Mouse (Mus musculus) MEL (cell line): ENCODE data around the gene Cul5. TPM values are rescaled to one million over a fixed set of nuclear protein-coding genes. Genes with fewer than 3 reads are reported as not detected.

ENCODE experiments used
- DNase-seq: peaks from one replicate; pipeline ENCODE4 v3.0.0; 2011; ENCODE audit warnings: low read depth, low spot score
- H3K27ac ChIP-seq: 2 replicates; pipeline ENCODE4 v1.5.1; 2012; ENCODE audit warnings: low read depth, mild to moderate bottlenecking, control low read depth, low read length, moderate library complexity; ENCODE audit not compliant: control insufficient read depth
- H3K27me3 ChIP-seq, 2 experiments: fragments of 150-350 bp in 1 of 2; sonication (generic) in 1 of 2; 2 replicates each; pipeline ENCODE4 v1.6.1; 2012; ENCODE audit warnings: low read length in 2 of 2, mild to moderate bottlenecking in 2 of 2, improper control_type of control experiment in 1 of 2, moderate library complexity in 1 of 2; ENCODE audit not compliant: insufficient read depth in 2 of 2, control insufficient read depth in 1 of 2
- H3K36me3 ChIP-seq, 2 experiments: 2 replicates each; pipeline ENCODE4 v1.6.1; 2012 to 2014; ENCODE audit warnings: low read length in 2 of 2, improper control_type of control experiment in 1 of 2, inconsistent platforms in 1 of 2, mild to moderate bottlenecking in 1 of 2; ENCODE audit not compliant: insufficient read depth in 2 of 2, control insufficient read depth in 1 of 2
- H3K4me1 ChIP-seq, 2 experiments: fragments of 150-350 bp in 1 of 2; sonication (generic) in 1 of 2; 2 replicates each; pipeline ENCODE4 v1.6.1; 2012; ENCODE audit warnings: low read length in 2 of 2, improper control_type of control experiment in 1 of 2, mild to moderate bottlenecking in 1 of 2; ENCODE audit not compliant: insufficient read depth in 2 of 2, control insufficient read depth in 1 of 2
- H3K4me3 ChIP-seq, 2 experiments: fragments of 150-350 bp in 1 of 2; sonication (generic) in 1 of 2; 2 replicates each; pipeline ENCODE4 v1.5.1; 2012; ENCODE audit warnings: low read depth in 2 of 2, low read length in 2 of 2, mild to moderate bottlenecking in 2 of 2, moderate library complexity in 2 of 2, control low read depth in 1 of 2, improper control_type of control experiment in 1 of 2; ENCODE audit not compliant: control insufficient read depth in 1 of 2, insufficient read depth in 1 of 2
- H3K79me2 ChIP-seq: 2 replicates; pipeline ENCODE4 v1.6.1; 2012; ENCODE audit warnings: mild to moderate bottlenecking, low read length, moderate library complexity; ENCODE audit not compliant: control insufficient read depth, poor library complexity, insufficient read depth
- H3K9ac ChIP-seq: 2 replicates; pipeline ENCODE4 v1.6.1; 2012; ENCODE audit warnings: low read depth, mild to moderate bottlenecking, control low read depth, low read length, moderate library complexity; ENCODE audit not compliant: control insufficient read depth, poor library complexity, severe bottlenecking
- H3K9me3 ChIP-seq: fragments of 150-350 bp; sonication (generic); replicated peaks from 2 replicates; pipeline ENCODE4 v1.6.1; 2012; ENCODE audit warnings: mild to moderate bottlenecking, low read length, improper control_type of control experiment, moderate library complexity; ENCODE audit not compliant: insufficient read depth
- BHLHE40 ChIP-seq: IDR thresholded peaks from 2 replicates; pipeline ENCODE4 v1.6.1; 2012; ENCODE audit warnings: low read depth, mild to moderate bottlenecking, inconsistent platforms, low read length, improper control_type of control experiment, borderline replicate concordance
- CHD1 ChIP-seq: IDR thresholded peaks from 2 replicates; pipeline ENCODE4 v1.6.1; 2012; ENCODE audit warnings: low read depth, mild to moderate bottlenecking, inconsistent platforms, low read length, improper control_type of control experiment
- CTCF ChIP-seq, 3 experiments: IDR thresholded peaks in 2 of 3; conservative IDR thresholded peaks in 1 of 3; 2 replicates each; pipeline ENCODE4 v1.5.1; 2011 to 2012; ENCODE audit warnings: low read length in 3 of 3, low read depth in 2 of 3, mild to moderate bottlenecking in 2 of 3, improper control_type of control experiment in 1 of 3, inconsistent platforms in 1 of 3, mixed read lengths in 1 of 3, moderate library complexity in 1 of 3; ENCODE audit not compliant: control insufficient read depth in 1 of 3, insufficient read depth in 1 of 3, poor library complexity in 1 of 3, severe bottlenecking in 1 of 3
- E2F4 ChIP-seq: IDR thresholded peaks from 2 replicates; pipeline ENCODE4 v1.6.1; 2011; ENCODE audit warnings: low read depth, low read length, improper control_type of control experiment, borderline replicate concordance
- EP300 ChIP-seq, 2 experiments: IDR thresholded peaks; 2 replicates each; pipeline ENCODE4 v1.6.1; 2011; ENCODE audit warnings: improper control_type of control experiment in 2 of 2, low read length in 2 of 2, low read depth in 1 of 2, mild to moderate bottlenecking in 1 of 2
- GATA1 ChIP-seq: IDR thresholded peaks from 2 replicates; pipeline ENCODE4 v1.6.1; 2011; ENCODE audit warnings: low read depth, low read length, improper control_type of control experiment
- KAT2A ChIP-seq: conservative IDR thresholded peaks from 2 replicates; pipeline ENCODE4 v1.6.1; 2012; ENCODE audit warnings: low read depth, low read length, improper control_type of control experiment, inconsistent platforms
- MAFK ChIP-seq: IDR thresholded peaks from 2 replicates; pipeline ENCODE4 v1.6.1; 2011; ENCODE audit warnings: low read depth, mild to moderate bottlenecking, low read length, improper control_type of control experiment, borderline replicate concordance
- MXI1 ChIP-seq: IDR thresholded peaks from 2 replicates; pipeline ENCODE4 v1.6.1; 2011; ENCODE audit warnings: mild to moderate bottlenecking, low read depth, low read length, improper control_type of control experiment
- MYB ChIP-seq: IDR thresholded peaks from 2 replicates; pipeline ENCODE4 v1.6.1; 2011; ENCODE audit warnings: mild to moderate bottlenecking, low read depth, low read length, improper control_type of control experiment
- MYC ChIP-seq: IDR thresholded peaks from 2 replicates; pipeline ENCODE4 v1.6.1; 2011; ENCODE audit warnings: low read depth, mild to moderate bottlenecking, low read length, improper control_type of control experiment, moderate library complexity
- NELFE ChIP-seq: IDR thresholded peaks from 2 replicates; pipeline ENCODE4 v1.6.1; 2011; ENCODE audit warnings: low read depth, low read length, improper control_type of control experiment
- POLR2A ChIP-seq, 2 experiments: IDR thresholded peaks; 2 replicates each; pipeline ENCODE4 v1.6.1; 2011 to 2012; ENCODE audit warnings: low read length in 2 of 2, mild to moderate bottlenecking in 2 of 2, control low read depth in 1 of 2, improper control_type of control experiment in 1 of 2, low read depth in 1 of 2, moderate library complexity in 1 of 2; ENCODE audit not compliant: control insufficient read depth in 1 of 2, insufficient read depth in 1 of 2, poor library complexity in 1 of 2
- RAD21 ChIP-seq: IDR thresholded peaks from 2 replicates; pipeline ENCODE4 v1.6.1; 2011; ENCODE audit warnings: mild to moderate bottlenecking, low read depth, low read length, improper control_type of control experiment
- SIN3A ChIP-seq: IDR thresholded peaks from 2 replicates; pipeline ENCODE4 v1.6.1; 2012; ENCODE audit warnings: low read length, improper control_type of control experiment, inconsistent platforms
- SMC3 ChIP-seq: IDR thresholded peaks from 2 replicates; pipeline ENCODE4 v1.6.1; 2011; ENCODE audit warnings: low read depth, low read length, improper control_type of control experiment
- TAL1 ChIP-seq: IDR thresholded peaks from 2 replicates; pipeline ENCODE4 v1.6.1; 2012; ENCODE audit warnings: mild to moderate bottlenecking, inconsistent platforms, low read length, moderate library complexity, mixed read lengths
- TBP ChIP-seq: IDR thresholded peaks from 2 replicates; pipeline ENCODE4 v1.8.0; 2011; ENCODE audit warnings: low read depth, low read length, improper control_type of control experiment
- USF2 ChIP-seq, 2 experiments: IDR thresholded peaks; 2 replicates each; pipeline ENCODE4 v1.6.1; 2011 to 2012; ENCODE audit warnings: improper control_type of control experiment in 2 of 2, low read length in 2 of 2, borderline replicate concordance in 1 of 2, inconsistent platforms in 1 of 2, low read depth in 1 of 2, mild to moderate bottlenecking in 1 of 2; ENCODE audit not compliant: insufficient read depth in 1 of 2
- ZC3H11A ChIP-seq: IDR thresholded peaks from 2 replicates; pipeline ENCODE4 v1.6.1; 2012; ENCODE audit warnings: low read depth, mild to moderate bottlenecking, inconsistent platforms, low read length, improper control_type of control experiment
- ZKSCAN1 ChIP-seq: IDR thresholded peaks from 2 replicates; pipeline ENCODE4 v1.6.1; 2012; ENCODE audit warnings: low read depth, mild to moderate bottlenecking, inconsistent platforms, low read length, improper control_type of control experiment, moderate library complexity
- ZMIZ1 ChIP-seq: IDR thresholded peaks from 2 replicates; pipeline ENCODE4 v1.6.1; 2012; ENCODE audit warnings: low read depth, mild to moderate bottlenecking, inconsistent platforms, low read length, improper control_type of control experiment, moderate library complexity
- polyA plus RNA-seq, 2 experiments: library from polyadenylated mRNA; stranded (reverse) in 1 of 2; unstranded in 1 of 2; fragments of >175 nt in 1 of 2; fragments of >200 nt in 1 of 2; gene quantifications; 2 replicates each; pipeline versions ENCODE4 v1.2.1 to v1.2.4; 2012; ENCODE audit warnings: low replicate concordance in 2 of 2, low read depth in 1 of 2; ENCODE audit not compliant: insufficient read length in 2 of 2, insufficient read depth in 1 of 2, missing spikeins in 1 of 2
- total RNA-seq: library from RNA; depleted of rRNA; stranded (reverse); fragments of 300-350 nt; gene quantifications from 2 replicates; pipeline ENCODE4 v1.2.3, GENCODE M21; 2012

Gene Cul5
- total and polyA plus RNA-seq, 3 experiments = 24.5 to 32.0 (median 30.7) TPM

DNA sequence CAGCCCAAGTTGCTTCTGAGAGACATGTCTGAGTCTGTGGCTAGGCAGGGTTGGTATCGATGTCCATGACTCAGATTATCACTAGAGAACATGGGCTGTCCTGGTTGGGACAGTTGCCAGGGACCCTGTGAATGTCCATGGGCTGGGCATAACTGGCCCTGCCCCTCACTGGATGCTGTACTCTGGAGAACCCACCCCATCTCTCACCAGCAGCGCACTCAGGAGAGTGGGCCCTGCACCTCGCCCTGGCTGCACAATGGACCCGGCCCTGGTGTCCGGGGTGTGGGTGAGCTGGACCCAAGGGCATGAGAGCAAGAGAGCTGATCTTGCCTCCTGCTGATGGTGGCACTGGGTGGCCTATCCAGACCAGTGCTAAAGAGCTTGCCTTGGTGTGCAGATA is 64.9 kb downstream of the Cul5 start:
- DNase-seq = no peak
- Histone ChIP-seq H3K27ac (no peak overlapping the region), H3K9ac (no peak overlapping the region), H3K4me3 (no peak overlapping the region), H3K79me2 (peaks cover 9% of the 10 kb centered on the region), H3K36me3 (peaks cover 2 to 18% of the 10 kb centered on the region in 2 experiments; a peak in 3 of 4 replicates), H3K4me1 (peaks cover 8 to 18% of the 10 kb centered on the region in 2 experiments; a peak in 3 of 4 replicates), H3K9me3 (no peaks in the 10 kb centered on the region), H3K27me3 (no peaks in the 10 kb centered on the region)
- TF ChIP-seq USF2 (IDR thresholded peaks at IDR 0.05; ENCODE audit: borderline replicate concordance in 1 of 2, insufficient read depth in 1 of 2, low read depth in 1 of 2, low read length in 2 of 2) = no peak
- TF ChIP-seq MAFK = no peak
- TF ChIP-seq POLR2A (IDR thresholded peaks at IDR 0.05; ENCODE audit: control insufficient read depth in 1 of 2, insufficient read depth in 1 of 2, low read depth in 1 of 2, low read length in 2 of 2, poor library complexity in 1 of 2) = no peak
- no peak for TF ChIP-seq TBP
- TF ChIP-seq MYB = no peak
- TF ChIP-seq MXI1 = no peak
- no peak for TF ChIP-seq E2F4
- no peak for TF ChIP-seq TAL1
- no peak for TF ChIP-seq RAD21
- TF ChIP-seq NELFE = no peak
- TF ChIP-seq SIN3A = no peak
- TF ChIP-seq KAT2A = no peak
- TF ChIP-seq EP300 (IDR thresholded peaks at IDR 0.05; ENCODE audit: low read depth in 1 of 2, low read length in 2 of 2) = no peak
- TF ChIP-seq CTCF (IDR thresholded peaks at IDR 0.05 in 2 of 3, conservative IDR thresholded peaks at IDR 0.05 in 1 of 3; ENCODE audit: control insufficient read depth in 1 of 3, insufficient read depth in 1 of 3, low read depth in 2 of 3, low read length in 3 of 3, poor library complexity in 1 of 3, severe bottlenecking in 1 of 3) = no peak
- TF ChIP-seq ZKSCAN1 = no peak
- TF ChIP-seq CHD1 = no peak
- TF ChIP-seq BHLHE40 = no peak

DNA sequence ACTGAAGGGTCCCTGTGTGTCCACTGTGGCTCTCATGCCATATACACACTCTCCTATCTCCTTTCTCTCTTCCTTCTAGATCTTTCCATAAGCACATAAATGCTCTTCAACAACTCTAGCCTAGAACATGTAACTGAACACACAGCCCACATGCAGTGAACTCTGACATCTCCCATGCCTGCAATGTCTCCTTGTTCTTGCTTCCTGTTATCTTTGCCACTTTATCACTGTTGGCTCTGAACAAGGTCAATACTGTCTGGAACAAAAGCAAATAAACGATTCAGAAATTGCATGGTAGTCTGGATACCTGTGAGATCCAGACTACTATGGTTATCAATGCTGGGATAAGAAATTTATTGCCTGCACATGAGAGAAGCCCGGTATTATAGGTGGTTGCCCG is 66.0 kb downstream of the Cul5 start:
- Histone ChIP-seq H3K4me1 (peaks cover 8 to 13% of the 10 kb centered on the region in 2 experiments; a peak in 3 of 4 replicates), H3K36me3 (peaks cover 2 to 13% of the 10 kb centered on the region in 2 experiments; a peak in 3 of 4 replicates), H3K9me3 (no peaks in the 10 kb centered on the region), H3K27ac (no peak overlapping the region), H3K9ac (no peak overlapping the region; the same call in 1 of the 2 replicates), H3K27me3 (no peaks in the 10 kb centered on the region), H3K4me3 (no peak overlapping the region), H3K79me2 (peaks cover 4% of the 10 kb centered on the region; the same call in 1 of the 2 replicates)
- no peak for DNase-seq
- TF ChIP-seq ZMIZ1 (no peak), KAT2A (no peak), BHLHE40 (no peak), SMC3 (no peak), EP300 (IDR thresholded peaks at IDR 0.05; ENCODE audit: low read depth in 1 of 2, low read length in 2 of 2) (no peak), ZC3H11A (no peak), TBP (no peak), MYC (no peak), GATA1 (no peak), CHD1 (no peak)
